In genomic region chr9:64985037-64985794, GRCm38 (mm10) we compare ENCODE assay signal across 16 mouse cellular contexts. TPM values are rescaled to one million over a fixed set of nuclear protein-coding genes. Genes with fewer than 3 reads are reported as not detected.
A peak's percentile ranks its signal among the peaks of the same experiment; 100 is the strongest.
DNase-seq lines count a peak whose midpoint lies in the region; ATAC-seq lines count a peak whose summit lies in the region.
"Had no signal": no experiment of that assay in that cellular context is flagged by ENCODE, and none has a peak within 500 bp of the region (broad histone marks: within the 10 kb centered on the region; RNA-seq: fewer than 3 reads in every experiment).

No protein-coding gene starts in this region.

- H3K27me3 ChIP-seq in heart, embryonic 11.5 days (ENCODE audit: control insufficient read depth, insufficient read depth, low read length), result no peaks in the 10 kb centered on the region
- no peaks in the 10 kb centered on the region for H3K27me3 ChIP-seq in midbrain, embryonic 13.5 days
- H3K27me3 ChIP-seq in midbrain, embryonic 15.5 days (replicated peaks), result no peaks in the 10 kb centered on the region
- no peaks in the 10 kb centered on the region for H3K27me3 ChIP-seq in hindbrain, embryonic 10.5 days (ENCODE audit: insufficient read depth, poor library complexity, severe bottlenecking)

- H3K9ac ChIP-seq in heart, embryonic 11.5 days (ENCODE audit: low read depth, low read length), result peak overlapping the region; percentile 58; the same call in 1 of the 2 replicates
- no peak overlapping the region for H3K9ac ChIP-seq in midbrain, embryonic 13.5 days (replicated peaks)
- H3K9ac ChIP-seq in midbrain, embryonic 15.5 days, result no peak overlapping the region

- peak overlapping the region; percentile 21; the same call in 1 of the 2 replicates for H3K4me2 ChIP-seq in heart, embryonic 11.5 days
- no peak overlapping the region for H3K4me2 ChIP-seq in midbrain, embryonic 13.5 days (replicated peaks)
- no peak overlapping the region for H3K4me2 ChIP-seq in midbrain, embryonic 15.5 days

- peaks cover 27% of the 10 kb centered on the region for H3K4me1 ChIP-seq in heart, embryonic 11.5 days (ENCODE audit: control insufficient read depth, insufficient read depth, low read length)
- no peaks in the 10 kb centered on the region for H3K4me1 ChIP-seq in midbrain, embryonic 13.5 days (replicated peaks)
- no peaks in the 10 kb centered on the region for H3K4me1 ChIP-seq in midbrain, embryonic 15.5 days
- H3K4me1 ChIP-seq in hindbrain, embryonic 10.5 days (replicated peaks), result no peaks in the 10 kb centered on the region
- H3K4me1 ChIP-seq: forebrain, embryonic 10.5 days had no signal

- H3K9me3 ChIP-seq in heart, embryonic 11.5 days (replicated peaks; ENCODE audit: control insufficient read depth, low read length), result no peaks in the 10 kb centered on the region
- H3K9me3 ChIP-seq in midbrain, embryonic 13.5 days, result no peaks in the 10 kb centered on the region
- no peaks in the 10 kb centered on the region for H3K9me3 ChIP-seq in midbrain, embryonic 15.5 days
- H3K9me3 ChIP-seq in hindbrain, embryonic 10.5 days, result no peaks in the 10 kb centered on the region
- H3K9me3 ChIP-seq: forebrain, embryonic 10.5 days had no signal

- no peak overlapping the region for H3K4me3 ChIP-seq in heart, embryonic 11.5 days (ENCODE audit: low read depth, low read length)
- H3K4me3 ChIP-seq in midbrain, embryonic 13.5 days (replicated peaks), result no peak overlapping the region
- H3K4me3 ChIP-seq in midbrain, embryonic 15.5 days, result no peak overlapping the region
- H3K4me3 ChIP-seq in hindbrain, embryonic 10.5 days, result no peak overlapping the region
- H3K4me3 ChIP-seq: forebrain, embryonic 10.5 days; myocyte had no signal

- no peak; the same call in 1 of the 2 replicates for ATAC-seq in heart, embryonic 11.5 days (replicated peaks; ENCODE audit: insufficient number of reproducible peaks, low FRiP score, low TSS enrichment)
- ATAC-seq in midbrain, embryonic 13.5 days, result no peak
- no peak for ATAC-seq in midbrain, embryonic 15.5 days (replicated peaks)
- peak; percentile 78 for ATAC-seq in erythroblast, adult 5-6 weeks (replicated peaks; ENCODE audit: low FRiP score, poor library complexity, severe bottlenecking)
- peak; percentile 91 for ATAC-seq in megakaryocyte-erythroid progenitor cell, adult 5-6 weeks (replicated peaks; ENCODE audit: low FRiP score, low TSS enrichment, poor library complexity, severe bottlenecking)

- intact Hi-C loops in gastrocnemius, postnatal 36 days (cut with DNase I), result no loop called here

- 20% methylated on average over 8 of the region's 8 CpGs for WGBS in heart, embryonic 11.5 days (ENCODE audit: insufficient replicate concordance)
- WGBS in midbrain, embryonic 13.5 days, result 81% methylated on average over 8 of the region's 8 CpGs
- 69% methylated on average over 8 of the region's 8 CpGs for WGBS in midbrain, embryonic 15.5 days
- WGBS in hindbrain, embryonic 10.5 days, result 90% methylated on average over 8 of the region's 8 CpGs

- H3K27ac ChIP-seq in heart, embryonic 11.5 days (ENCODE audit: low read depth, low read length), result peak overlapping the region; percentile 91
- peak overlapping the region; percentile 36 for H3K27ac ChIP-seq in midbrain, embryonic 13.5 days
- no peak overlapping the region for H3K27ac ChIP-seq in midbrain, embryonic 15.5 days
- H3K27ac ChIP-seq in hindbrain, embryonic 10.5 days, result no peak overlapping the region
- H3K27ac ChIP-seq: forebrain, embryonic 10.5 days had no signal

- peaks cover 23% of the 10 kb centered on the region for H3K36me3 ChIP-seq in heart, embryonic 11.5 days (ENCODE audit: control insufficient read depth, insufficient read depth, low read length)
- peaks cover 97% of the 10 kb centered on the region for H3K36me3 ChIP-seq in midbrain, embryonic 13.5 days
- H3K36me3 ChIP-seq in midbrain, embryonic 15.5 days (replicated peaks), result peaks cover 78% of the 10 kb centered on the region
- H3K36me3 ChIP-seq in hindbrain, embryonic 10.5 days, result peaks cover 100% of the 10 kb centered on the region

- no peak for DNase-seq in heart, postnatal 4 days
- no peak for DNase-seq in gastrocnemius, postnatal 36 days
- no peak for DNase-seq in hindbrain, embryonic 10.5 days (ENCODE audit: low spot score)
- DNase-seq: adrenal gland, postnatal 25 days; cerebellum, postnatal 25 days; kidney, postnatal 36 days; thymus, adult 2 months had no signal

RNA-seq across cellular contexts. Expression of gene Ints14, which starts 24.5 kb away (rescaled TPM):
- 50.6 and 52.2 TPM in 2 replicates for polyA plus RNA-seq in heart, embryonic 11.5 days (2014; fragmentation: Nextera tagmentation; extraction: Ambion mirVana)
- total RNA-seq in heart, postnatal 4 days (2021), result 10 to 100 TPM; 28.0 to 28.2 TPM
- 46.1 and 50.3 TPM in 2 replicates for polyA plus RNA-seq in midbrain, embryonic 13.5 days (2015; fragmentation: Nextera tagmentation; extraction: Ambion mirVana)
- polyA plus RNA-seq in midbrain, embryonic 15.5 days (2015; fragmentation: Nextera tagmentation; extraction: Ambion mirVana), result 36.2 and 38.3 TPM in 2 replicates
- 10.4 and 11.7 TPM in 2 replicates for total RNA-seq in erythroblast, adult 5-6 weeks (2015; ENCODE audit: low replicate concordance)
- 7.5 and 7.8 TPM in 2 replicates for total RNA-seq in erythroblast, adult 5-6 weeks (2017; ENCODE audit: low replicate concordance)
- total RNA-seq in megakaryocyte-erythroid progenitor cell, adult 5-6 weeks (2014; fragmentation: Nextera tagmentation), result 31.8 and 39.6 TPM in 2 replicates
- 31.6 and 43.1 TPM in 2 replicates for total RNA-seq in megakaryocyte-erythroid progenitor cell, adult 5-6 weeks (2017)
- total RNA-seq in gastrocnemius, postnatal 36 days (2021), result 10 to 100 TPM; 16.0 to 16.3 TPM
- 64.9 and 70.4 TPM in 2 replicates for polyA plus RNA-seq in hindbrain, embryonic 10.5 days (2016; fragmentation: Nextera tagmentation; extraction: Ambion mirVana)

RNA-seq across cellular contexts. Expression of gene Slc24a1, which starts 33.8 kb away (rescaled TPM):
- polyA plus RNA-seq in heart, embryonic 11.5 days (2014; fragmentation: Nextera tagmentation; extraction: Ambion mirVana), result 0.03 and 0.07 TPM in 2 replicates
- total RNA-seq in heart, postnatal 4 days (2021), result under 1 TPM; 0.21 to 0.29 TPM
- polyA plus RNA-seq in midbrain, embryonic 13.5 days (2015; fragmentation: Nextera tagmentation; extraction: Ambion mirVana), result 0.03 and 0.04 TPM in 2 replicates
- 0.05 TPM in 1 of 2 replicates, not detected in the other for polyA plus RNA-seq in midbrain, embryonic 15.5 days (2015; fragmentation: Nextera tagmentation; extraction: Ambion mirVana)
- not detected in 2 replicates for total RNA-seq in erythroblast, adult 5-6 weeks (2015; ENCODE audit: low replicate concordance)
- total RNA-seq in erythroblast, adult 5-6 weeks (2017; ENCODE audit: low replicate concordance), result 0.68 and 0.70 TPM in 2 replicates
- total RNA-seq in megakaryocyte-erythroid progenitor cell, adult 5-6 weeks (2014; fragmentation: Nextera tagmentation), result not detected in 2 replicates
- not detected in 2 replicates for total RNA-seq in megakaryocyte-erythroid progenitor cell, adult 5-6 weeks (2017)
- total RNA-seq in gastrocnemius, postnatal 36 days (2021), result under 1 TPM in 1 of 2 experiments, not detected in 1; 0.05 TPM
- polyA plus RNA-seq in hindbrain, embryonic 10.5 days (2016; fragmentation: Nextera tagmentation; extraction: Ambion mirVana), result 0.05 TPM in 1 of 2 replicates, not detected in the other
- total RNA-seq: adrenal gland, postnatal 25 days; gastrocnemius, adult 8-10 months had no signal
- polyA plus RNA-seq: spleen, adult 2 months had no signal

RNA-seq across cellular contexts. Expression of gene Hacd3, which starts 36.3 kb away (rescaled TPM):
- polyA plus RNA-seq in heart, embryonic 11.5 days (2014; fragmentation: Nextera tagmentation; extraction: Ambion mirVana), result 55.8 and 60.2 TPM in 2 replicates
- total RNA-seq in heart, postnatal 4 days (2021), result 10 to 100 TPM; 21.0 to 23.2 TPM
- polyA plus RNA-seq in midbrain, embryonic 13.5 days (2015; fragmentation: Nextera tagmentation; extraction: Ambion mirVana), result 188 and 192 TPM in 2 replicates
- 210 and 217 TPM in 2 replicates for polyA plus RNA-seq in midbrain, embryonic 15.5 days (2015; fragmentation: Nextera tagmentation; extraction: Ambion mirVana)
- total RNA-seq in erythroblast, adult 5-6 weeks (2015; ENCODE audit: low replicate concordance), result 6.1 and 18.3 TPM in 2 replicates
- 19.9 and 20.2 TPM in 2 replicates for total RNA-seq in erythroblast, adult 5-6 weeks (2017; ENCODE audit: low replicate concordance)
- total RNA-seq in megakaryocyte-erythroid progenitor cell, adult 5-6 weeks (2014; fragmentation: Nextera tagmentation), result 40.4 and 48.9 TPM in 2 replicates
- total RNA-seq in megakaryocyte-erythroid progenitor cell, adult 5-6 weeks (2017), result 68.1 and 71.5 TPM in 2 replicates
- total RNA-seq in gastrocnemius, postnatal 36 days (2021), result 10 to 100 TPM in 1 of 2 experiments, 1 to 10 TPM in 1; 9.1 to 10.3 TPM
- 108 and 115 TPM in 2 replicates for polyA plus RNA-seq in hindbrain, embryonic 10.5 days (2016; fragmentation: Nextera tagmentation; extraction: Ambion mirVana)

RNA-seq across cellular contexts. Expression of gene Dpp8, which starts 47.0 kb away (rescaled TPM):
- polyA plus RNA-seq in heart, embryonic 11.5 days (2014; fragmentation: Nextera tagmentation; extraction: Ambion mirVana), result 23.7 and 30.2 TPM in 2 replicates
- total RNA-seq in heart, postnatal 4 days (2021), result 10 to 100 TPM; 65.2 to 71.0 TPM
- 40.4 and 45.5 TPM in 2 replicates for polyA plus RNA-seq in midbrain, embryonic 13.5 days (2015; fragmentation: Nextera tagmentation; extraction: Ambion mirVana)
- 38.9 and 42.5 TPM in 2 replicates for polyA plus RNA-seq in midbrain, embryonic 15.5 days (2015; fragmentation: Nextera tagmentation; extraction: Ambion mirVana)
- total RNA-seq in erythroblast, adult 5-6 weeks (2015; ENCODE audit: low replicate concordance), result 32.0 and 46.1 TPM in 2 replicates
- total RNA-seq in erythroblast, adult 5-6 weeks (2017; ENCODE audit: low replicate concordance), result 62.7 and 69.0 TPM in 2 replicates
- 76.5 and 88.9 TPM in 2 replicates for total RNA-seq in megakaryocyte-erythroid progenitor cell, adult 5-6 weeks (2014; fragmentation: Nextera tagmentation)
- 77.5 and 95.5 TPM in 2 replicates for total RNA-seq in megakaryocyte-erythroid progenitor cell, adult 5-6 weeks (2017)
- 100 to 1,000 TPM in 1 of 2 experiments, 10 to 100 TPM in 1; 98.7 to 117 TPM for total RNA-seq in gastrocnemius, postnatal 36 days (2021)
- 38.5 and 39.9 TPM in 2 replicates for polyA plus RNA-seq in hindbrain, embryonic 10.5 days (2016; fragmentation: Nextera tagmentation; extraction: Ambion mirVana)

Comparison
In these comparisons a context has a peak if more than half of its experiments do, and no peak if none do; other contexts are left out.
1. H3K27ac ChIP-seq: peak in heart, embryonic 11.5 days (single experiment) and midbrain, embryonic 13.5 days (single experiment); none in midbrain, embryonic 15.5 days (single experiment) and hindbrain, embryonic 10.5 days (single experiment).
2. ATAC-seq: peak in erythroblast, adult 5-6 weeks (single experiment) and megakaryocyte-erythroid progenitor cell, adult 5-6 weeks (single experiment); none in heart, embryonic 11.5 days (single experiment), midbrain, embryonic 13.5 days (single experiment) and midbrain, embryonic 15.5 days (single experiment).